Mouse (Mus musculus) heart, adult 2 months (tissue): Measurements from ENCODE around the gene Mslnl.

ENCODE experiments used
- CTCF ChIP-seq: fragments of 200-600 bp; IDR thresholded peaks from 2 replicates; pipeline ENCODE4 v1.8.1; 2022; ENCODE audit warnings: antibody characterized with exemption, mild to moderate bottlenecking, moderate library complexity
- POLR2A ChIP-seq: fragments of 200-500 bp; IDR thresholded peaks from 2 replicates; pipeline ENCODE4 v1.6.1; 2011; ENCODE audit warnings: mild to moderate bottlenecking, low read depth, low read length, control low read depth; ENCODE audit not compliant: insufficient read depth

- TF ChIP-seq POLR2A, result no peak
- no peak for TF ChIP-seq CTCF
Observed at GRCm38 (mm10) chr17:25786280-25786679, 50.4 kb downstream of the Mslnl start, which contains the start of gene Ccdc78.
